Mouse (Mus musculus) skeletal muscle tissue, adult 2 months (tissue): ENCODE results near the gene Pml.

Experiments used
- DNase-seq: peaks from one replicate; pipeline ENCODE4 v3.0.0-alpha.2; 2012; ENCODE audit warnings: low read depth, low spot score

Gene Pml

DNA sequence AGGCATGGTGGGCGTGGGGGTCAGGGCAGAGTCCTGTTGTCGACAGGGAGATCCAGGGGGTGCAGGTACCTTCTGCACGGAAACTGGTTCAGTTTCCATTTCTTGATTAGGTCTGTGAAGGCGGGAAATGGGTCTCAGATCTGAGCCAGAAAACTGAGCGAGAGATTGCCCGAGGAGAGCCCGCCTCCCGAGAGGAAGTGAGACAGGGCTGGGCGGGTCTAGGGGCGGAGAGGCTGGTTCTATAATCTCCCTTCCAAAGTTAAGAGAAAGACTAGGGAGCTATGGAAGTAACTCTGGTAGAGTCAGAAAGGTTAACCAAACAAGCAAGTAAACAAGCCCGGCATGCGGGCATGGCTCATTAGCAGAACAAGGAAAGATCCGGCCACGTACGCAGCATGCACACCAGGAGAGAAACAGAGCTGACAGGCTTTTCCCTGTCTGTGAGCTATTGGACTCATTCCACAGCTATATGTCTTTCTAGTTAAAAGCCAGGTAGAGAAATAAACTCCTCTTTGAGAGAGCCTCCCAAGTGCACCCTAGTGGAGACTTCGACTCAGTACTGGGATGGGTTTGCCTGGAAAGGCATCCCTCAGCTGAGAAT is at the start of gene Pml:
Pml (minus strand) TSS at position 195 of the 601 bp plus-strand sequence.
- peak; percentile 56 for DNase-seq

DNA sequence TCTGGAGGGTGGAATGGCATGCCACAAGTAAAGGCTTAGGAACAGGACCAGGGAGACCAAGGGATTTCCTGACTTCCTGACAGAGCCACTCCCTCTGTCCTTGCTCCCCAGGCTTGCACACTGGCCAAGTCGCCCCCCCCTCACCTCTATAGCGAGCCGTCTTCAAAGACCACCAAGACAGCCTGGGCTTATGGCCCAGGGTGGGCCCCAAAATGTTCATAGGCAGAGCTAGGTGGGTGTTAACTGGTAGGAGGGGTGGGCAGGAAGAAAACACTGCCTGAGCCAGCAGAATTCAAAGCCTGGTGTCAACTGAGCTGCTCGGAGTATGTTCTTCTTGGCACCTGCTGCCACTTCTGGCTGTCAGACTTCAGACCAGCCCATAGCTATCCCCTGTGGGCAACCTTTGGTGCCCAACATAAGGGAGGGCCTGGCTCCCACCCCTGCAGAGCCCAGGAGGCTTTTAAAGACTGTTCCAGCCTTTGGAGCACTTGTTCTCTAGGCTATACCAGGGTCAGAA is 48.4 kb upstream of the Pml start:
- DNase-seq = no peak

DNA sequence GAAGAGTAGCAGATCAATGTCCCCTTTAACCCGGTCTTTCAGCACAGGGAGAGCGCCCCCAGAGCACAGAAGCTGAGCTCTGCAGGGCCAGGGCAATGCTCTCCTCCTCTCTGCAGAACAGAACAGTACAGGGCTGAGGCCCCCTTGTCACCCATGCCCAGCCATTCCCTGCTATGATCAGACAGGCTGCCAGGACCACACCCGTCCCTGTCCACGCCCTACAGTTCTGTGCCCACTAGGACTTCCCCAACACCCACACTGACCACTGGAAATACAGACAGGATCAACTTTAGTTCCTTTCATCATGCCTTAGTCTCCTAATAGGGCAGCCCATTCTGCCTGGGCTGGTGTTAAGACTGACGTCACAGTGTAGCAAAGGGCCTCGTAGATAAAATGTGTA is 47.5 kb upstream of the Pml start:
- no peak for DNase-seq

DNA sequence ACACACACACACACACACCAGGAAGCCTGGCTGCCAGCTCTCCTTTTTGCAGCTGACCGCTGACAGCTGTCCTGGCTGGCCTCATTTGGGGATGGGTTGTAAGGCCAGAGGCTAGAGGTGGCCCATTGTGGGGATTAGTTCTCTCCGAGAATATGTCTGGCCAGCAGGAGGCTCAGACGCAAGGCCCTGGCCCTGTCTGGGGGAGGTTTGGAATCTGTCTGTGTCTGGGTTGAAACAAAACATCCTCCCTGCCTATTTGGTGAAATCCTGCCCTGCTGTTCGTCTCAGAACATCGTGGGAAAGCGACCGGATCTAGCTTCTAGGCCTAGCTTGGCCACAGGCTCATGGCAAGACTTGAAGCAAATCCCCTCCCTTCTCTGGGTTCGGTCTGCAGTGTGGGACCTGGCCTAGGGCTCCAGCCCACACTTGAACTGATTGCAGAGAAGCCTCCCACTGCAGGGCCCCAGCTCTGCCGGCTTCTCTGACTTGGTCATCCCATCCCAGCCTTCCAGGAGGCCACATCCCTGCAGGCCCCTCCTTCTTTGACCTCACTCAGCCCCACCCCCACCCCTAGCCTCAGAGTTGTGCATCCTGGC is 46.3 kb upstream of the Pml start:
- peak; percentile 79 for DNase-seq

DNA sequence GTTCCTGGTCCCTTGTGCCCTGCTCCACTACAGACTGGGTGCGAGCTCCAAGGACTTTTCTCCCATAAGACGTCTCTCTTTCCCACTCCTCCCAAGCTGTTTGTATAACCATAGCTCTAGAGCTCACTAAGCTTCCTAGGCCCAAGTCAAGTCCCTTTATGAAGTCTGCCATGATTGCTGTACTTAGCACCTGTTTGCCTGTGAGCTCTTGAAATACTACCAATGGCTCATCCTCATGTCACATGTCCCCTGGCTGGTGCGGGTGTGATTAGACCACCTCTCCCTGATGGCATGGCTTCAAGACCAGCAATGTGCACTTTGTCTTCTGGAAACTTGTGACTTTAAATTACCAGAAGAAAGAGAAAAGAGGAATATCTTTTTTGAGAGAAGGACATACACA is 45.8 kb upstream of the Pml start:
- DNase-seq = no peak

DNA sequence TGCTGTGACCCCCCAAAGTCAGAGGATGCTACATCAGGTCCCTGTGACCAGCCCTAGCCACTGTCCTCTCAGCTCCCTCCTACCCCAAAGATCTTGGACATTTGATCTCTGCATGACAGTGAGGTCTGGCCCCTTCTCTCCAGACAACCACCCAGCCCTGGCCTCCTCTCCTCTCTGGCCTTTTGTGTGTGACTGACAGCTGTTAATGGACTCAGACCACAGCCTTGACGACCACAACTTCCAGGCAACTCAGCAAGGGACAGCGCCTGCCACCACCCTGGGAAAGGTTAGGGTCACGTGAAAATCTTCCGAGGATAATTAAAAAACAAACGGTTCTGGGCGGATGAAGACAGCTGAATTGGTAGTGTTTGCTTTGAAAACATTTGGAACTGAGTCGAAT is 44.9 kb upstream of the Pml start:
- no peak for DNase-seq

DNA sequence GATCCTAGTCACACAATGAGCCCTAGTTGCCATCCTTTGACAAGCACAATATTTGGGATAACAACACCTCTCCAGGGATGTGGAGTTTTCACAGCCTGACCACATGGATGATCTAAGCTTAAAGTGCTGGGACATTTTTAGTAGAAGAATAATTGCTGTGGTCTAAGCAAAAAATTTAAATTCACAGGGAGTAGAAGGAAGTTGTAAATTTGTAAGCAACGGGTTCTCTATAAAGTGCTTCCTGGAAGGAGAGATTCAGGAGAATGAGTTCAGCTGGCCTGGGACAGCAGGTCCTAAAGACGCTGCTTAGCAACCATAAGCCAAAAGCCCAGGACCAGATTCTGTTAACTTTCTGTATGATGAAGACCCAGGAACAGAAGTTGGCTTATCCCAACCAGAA is 40.3 kb upstream of the Pml start:
- DNase-seq = no peak

DNA sequence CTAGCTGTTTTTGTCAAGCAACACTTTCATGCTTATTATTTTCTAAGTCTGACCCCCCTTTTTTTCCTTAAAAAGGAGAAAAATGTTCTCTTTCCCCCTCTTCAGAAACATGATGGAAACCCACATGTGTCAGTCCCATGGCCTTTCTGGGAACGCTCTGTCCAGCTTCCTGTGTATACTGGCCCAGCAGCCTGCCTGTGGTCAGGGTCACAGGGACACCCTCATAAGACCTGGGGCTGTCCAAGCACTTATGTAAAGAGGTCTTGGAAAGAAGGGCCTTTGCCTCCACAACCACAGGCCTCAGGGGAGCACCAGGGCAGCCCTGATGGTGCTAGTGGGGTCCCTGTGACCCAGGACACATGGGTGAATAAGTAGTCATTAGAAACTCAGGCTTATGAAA is 39.5 kb upstream of the Pml start:
- no peak for DNase-seq

DNA sequence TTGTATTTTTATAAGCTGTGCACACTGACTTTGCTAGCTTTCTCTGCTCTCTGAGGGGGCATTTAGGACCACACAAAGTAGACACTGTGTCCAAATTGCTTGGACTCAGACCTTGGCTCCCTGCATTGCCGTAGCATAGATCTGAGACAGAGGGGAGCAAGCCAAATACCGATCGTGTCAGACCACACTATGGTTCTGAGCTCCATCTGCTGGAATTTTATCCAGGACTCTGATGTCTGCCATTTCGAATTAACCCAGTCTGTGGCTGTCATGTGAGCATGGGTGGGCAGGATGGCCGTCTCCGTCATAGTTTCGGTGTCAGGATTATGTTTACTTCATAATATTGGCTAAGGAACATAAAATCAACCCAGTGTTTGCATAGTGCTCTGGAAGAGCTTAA is 33.8 kb upstream of the Pml start:
- DNase-seq = no peak

DNA sequence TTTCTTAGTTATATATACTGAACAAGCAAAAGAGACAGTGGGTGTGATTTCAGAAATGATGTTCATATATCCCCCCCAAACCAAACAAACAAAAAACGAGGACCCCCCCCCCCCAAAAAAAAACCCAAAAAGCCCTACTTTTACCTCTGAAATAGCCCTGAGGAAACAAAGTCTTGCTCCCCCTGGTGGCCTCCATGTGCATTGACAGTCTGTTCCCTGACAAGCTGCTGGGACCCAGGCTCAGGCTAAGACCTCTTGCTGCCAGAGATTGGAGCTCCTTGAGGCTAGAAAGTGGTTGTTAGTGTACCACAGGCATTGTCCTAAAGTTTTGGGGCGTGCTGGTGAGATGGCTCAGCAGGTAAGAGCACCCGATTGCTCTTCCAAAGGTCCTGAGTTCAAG is 32.0 kb upstream of the Pml start:
- no peak for DNase-seq

DNA sequence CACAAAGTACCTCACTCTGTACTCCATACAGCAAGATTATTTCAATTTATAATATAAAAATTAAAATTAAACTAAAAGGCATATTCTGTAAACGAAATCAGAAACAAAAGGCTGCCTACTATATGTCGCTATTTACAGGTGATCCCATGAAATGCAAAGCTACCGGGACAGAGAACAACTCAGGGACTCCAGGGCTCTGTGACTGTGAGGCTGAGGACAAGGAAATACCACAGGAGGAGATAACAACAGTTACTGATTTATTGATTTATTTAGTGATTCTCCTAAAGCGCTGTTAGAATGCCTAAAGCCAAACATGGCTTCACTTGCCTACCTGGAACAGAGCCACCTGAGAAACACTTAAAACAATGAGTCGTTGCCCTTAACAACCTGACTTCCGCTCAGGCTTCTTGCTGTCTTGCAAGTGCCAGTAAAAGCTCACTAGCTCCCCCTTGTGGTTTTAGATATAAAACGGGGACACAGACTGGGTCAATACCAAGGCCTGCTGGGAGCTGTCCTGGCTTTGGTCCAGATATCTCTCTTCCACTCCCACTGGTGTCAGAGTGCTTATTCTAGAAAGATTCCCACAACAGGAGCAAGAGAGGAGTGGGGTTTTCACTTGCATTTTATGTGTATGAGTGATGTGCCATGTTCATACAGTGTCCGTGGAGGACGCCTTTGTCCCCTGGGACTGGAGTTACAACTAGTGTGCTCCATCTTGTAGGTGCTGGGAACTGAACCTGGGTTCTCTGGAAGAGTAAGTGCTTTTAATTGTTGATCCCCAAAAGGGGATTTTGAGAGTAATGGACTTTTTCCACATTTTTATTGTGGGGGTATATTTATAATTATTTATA is 30.9 kb upstream of the Pml start:
- peak; percentile 91 for DNase-seq

DNA sequence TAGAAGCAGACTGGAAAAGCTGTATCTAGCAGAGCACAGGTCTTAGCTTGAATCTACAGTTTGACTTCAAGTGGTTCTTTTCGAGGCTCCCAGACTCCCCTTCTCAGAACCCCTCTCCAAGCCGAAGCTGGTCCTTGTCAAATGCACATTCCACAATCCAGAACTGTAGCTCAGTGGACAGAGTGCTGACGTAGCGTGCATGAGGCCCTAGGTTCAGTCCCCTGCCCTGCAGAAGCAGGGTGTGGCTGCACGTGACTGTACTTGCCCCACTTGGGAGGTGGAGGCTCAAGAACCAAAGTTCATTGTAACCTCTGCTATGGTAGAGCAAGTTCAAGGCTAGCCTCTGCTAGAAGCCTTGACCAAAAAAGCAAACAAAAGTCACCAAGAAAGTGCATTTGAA is 30.2 kb upstream of the Pml start:
- DNase-seq = no peak

DNA sequence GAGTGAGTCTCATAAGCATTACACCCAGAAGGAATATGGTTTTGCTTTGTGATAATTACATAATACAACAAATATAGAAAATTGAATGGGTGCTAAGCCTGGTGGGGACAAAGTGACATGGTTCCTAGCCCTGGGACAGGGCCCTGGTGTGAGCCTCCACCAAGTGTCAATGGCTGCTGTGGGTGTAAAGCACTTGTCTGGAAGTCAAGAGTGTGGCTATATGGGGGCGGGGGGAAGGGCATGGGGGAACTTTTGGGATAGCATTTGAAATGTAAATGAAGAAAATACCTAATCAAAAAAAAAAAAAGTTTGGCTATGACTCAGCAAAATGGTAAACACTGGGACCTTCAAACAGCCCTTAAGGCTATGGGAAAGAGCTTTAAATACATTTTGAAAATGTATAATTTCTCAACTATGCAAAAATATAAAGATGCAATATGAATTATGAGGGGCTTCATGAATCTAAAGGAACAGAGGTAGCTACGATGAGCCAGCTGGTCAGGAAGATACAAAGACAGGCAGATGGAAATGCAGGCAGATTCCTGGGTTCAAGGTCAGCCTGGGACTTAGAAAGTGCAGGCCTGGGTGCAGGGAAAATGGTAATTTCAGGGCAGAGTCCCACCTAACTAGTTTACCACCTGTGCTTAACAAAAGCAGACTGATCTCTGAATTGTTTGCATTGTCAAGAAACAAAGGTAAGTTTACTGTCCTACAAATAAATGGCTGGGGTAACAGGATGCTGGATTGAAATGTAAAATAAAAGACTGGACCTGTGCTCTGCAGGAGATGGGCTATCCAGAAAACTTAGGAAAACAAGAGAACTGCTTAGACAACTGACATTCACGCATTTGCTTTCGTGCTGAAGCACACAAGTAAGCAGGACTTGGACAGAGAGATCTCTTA is 29.5 kb upstream of the Pml start:
- no peak for DNase-seq

DNA sequence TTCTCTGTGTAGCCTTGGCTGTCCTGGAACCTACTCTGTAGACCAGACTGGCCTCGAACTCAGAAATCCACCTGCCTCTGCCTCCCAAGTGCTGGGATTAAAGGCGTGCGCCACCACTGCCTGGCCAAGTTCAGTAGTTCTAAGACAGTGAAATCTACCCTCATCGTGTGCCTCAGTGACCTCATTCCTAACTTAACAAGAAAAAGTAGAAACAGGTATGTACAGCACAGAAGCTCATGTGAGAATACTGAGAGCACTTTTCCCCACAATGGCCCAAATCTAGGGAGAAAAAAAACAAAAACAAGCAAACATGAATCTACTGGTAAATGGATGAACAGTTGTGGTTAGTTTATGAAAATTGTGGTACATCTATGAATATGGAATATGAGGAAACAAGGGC is 28.7 kb upstream of the Pml start:
- DNase-seq = no peak

DNA sequence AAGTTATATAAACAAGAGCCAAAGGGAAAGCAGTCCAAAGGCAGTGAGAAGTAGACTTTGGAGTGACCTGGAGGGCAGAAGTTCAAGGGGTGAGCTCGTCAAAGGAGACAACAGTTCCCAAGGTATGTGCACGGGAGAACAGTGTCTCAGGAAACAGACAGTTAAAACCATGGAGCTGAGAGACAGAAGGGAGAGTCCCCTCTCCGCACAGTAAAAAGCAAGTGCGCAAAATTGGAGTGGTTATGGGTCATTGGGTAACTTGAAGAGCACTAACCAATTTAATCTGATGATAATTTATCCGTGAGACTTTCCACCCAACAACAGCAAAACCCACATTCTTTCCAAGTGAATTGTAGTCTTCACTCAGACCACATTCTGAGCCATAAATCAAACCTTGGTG is 26.8 kb upstream of the Pml start:
- DNase-seq = no peak

DNA sequence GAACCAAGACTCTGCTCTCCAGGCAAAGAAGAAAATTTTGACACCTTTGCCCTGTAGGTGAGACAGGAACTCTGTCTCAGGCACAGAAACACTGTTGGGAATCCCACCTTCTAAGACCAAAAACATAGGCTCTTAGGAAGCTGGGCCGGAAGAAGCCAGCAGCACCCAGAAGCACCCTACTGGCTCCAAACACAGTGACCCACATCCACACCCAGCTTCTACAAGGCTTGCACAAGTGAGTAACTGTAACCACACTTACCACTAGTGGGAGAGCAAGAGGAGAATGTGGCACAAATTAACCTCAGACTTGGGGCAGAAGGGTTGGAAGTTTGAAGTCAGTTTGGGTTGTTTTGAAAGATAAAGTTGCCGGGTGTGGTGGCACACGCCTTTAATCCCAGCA is 26.2 kb upstream of the Pml start:
- DNase-seq = no peak

DNA sequence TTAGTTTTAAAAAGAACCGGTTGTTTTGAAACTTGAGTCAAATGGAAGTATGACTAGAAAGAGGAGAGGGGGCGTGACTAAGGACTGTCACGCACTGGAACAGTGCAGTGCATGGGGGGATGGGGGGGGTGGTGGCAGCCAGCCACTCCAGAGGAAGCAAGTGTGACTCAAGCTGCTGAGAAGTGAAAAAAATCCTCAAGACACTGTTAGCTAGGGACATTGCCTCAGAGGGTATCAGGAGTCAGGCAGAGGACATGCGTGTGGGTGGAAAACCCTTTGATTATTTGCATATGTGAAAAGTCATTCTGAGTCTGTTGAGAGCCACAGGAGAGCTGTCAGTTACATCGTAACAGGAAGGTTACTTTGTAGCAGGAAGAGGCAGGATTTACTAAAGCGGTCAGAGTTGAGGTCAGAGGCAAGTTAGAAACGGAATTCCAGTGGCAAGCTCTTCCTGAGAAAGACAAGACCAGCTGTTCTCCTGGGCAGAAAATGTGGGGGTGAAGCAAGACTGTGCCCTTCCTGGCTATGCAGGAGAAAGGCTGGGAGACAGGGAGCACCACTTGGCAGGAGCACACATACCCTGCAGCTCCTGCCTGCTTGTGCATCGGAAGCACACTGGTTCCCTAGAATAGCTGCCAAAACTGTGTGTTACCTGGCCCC is 25.7 kb upstream of the Pml start:
- peak; percentile 75 for DNase-seq

DNA sequence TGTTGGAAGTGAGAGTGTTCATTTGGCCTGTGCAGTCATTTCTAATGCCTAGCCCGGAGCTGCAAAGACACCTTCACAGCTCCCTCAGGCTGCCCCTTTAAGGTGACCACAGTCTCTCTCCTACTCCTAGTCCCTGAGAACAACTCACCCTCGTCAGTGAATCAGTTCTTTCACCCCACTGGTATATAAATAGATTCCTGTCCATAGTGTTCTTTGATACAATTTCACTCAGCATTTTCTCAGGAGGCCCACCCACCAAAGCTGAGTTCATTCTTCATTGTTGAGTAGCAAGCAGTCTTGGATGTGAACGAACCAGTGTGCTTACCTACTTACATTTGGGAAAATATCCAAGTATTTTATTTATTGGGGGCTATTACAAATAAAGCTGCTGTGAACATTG is 25.0 kb upstream of the Pml start:
- DNase-seq = no peak

DNA sequence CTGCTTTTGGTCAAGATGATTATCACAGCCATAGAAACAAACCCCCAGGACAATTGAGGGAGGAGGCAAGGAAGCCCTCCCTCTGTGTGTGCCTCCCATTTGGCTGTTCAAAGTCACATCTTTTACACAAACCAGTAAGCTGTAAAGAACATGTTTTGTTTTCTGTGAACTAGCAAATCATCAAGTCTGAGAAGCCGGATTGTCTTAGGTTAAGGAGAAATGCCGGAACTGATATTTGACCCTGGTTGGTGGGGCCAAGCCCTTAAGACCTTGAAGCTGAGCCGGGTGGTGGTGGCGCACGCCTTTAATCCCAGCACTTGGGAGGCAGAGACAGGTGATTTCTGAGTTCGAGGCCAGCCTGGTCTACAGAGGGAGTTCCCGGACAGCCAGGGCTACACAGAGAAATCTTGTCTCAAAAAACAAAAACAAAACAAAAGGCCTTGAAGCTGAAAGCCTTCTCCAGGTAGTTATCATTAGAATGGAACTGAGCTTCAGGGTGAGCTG is 24.6 kb upstream of the Pml start:
- no peak for DNase-seq

DNA sequence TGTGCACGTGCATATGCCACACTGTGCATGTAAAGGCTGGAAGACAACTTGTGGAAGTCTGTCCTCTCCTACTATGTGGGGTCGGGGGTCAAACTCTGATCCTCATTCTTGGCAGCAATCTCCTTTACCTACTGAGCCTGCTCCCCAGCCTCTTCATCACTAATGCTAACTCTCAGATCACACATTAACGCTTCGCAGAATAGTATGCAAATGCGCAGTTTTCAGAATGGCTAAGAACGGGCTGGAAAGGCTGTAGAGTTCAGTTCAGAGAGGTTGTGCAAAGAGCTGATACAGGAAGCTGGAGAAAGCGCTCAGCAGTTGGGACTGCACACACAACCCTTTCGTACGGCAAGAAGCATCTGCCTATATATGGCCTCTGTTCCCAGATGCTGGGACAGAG is 23.3 kb upstream of the Pml start:
- no peak for DNase-seq

DNA sequence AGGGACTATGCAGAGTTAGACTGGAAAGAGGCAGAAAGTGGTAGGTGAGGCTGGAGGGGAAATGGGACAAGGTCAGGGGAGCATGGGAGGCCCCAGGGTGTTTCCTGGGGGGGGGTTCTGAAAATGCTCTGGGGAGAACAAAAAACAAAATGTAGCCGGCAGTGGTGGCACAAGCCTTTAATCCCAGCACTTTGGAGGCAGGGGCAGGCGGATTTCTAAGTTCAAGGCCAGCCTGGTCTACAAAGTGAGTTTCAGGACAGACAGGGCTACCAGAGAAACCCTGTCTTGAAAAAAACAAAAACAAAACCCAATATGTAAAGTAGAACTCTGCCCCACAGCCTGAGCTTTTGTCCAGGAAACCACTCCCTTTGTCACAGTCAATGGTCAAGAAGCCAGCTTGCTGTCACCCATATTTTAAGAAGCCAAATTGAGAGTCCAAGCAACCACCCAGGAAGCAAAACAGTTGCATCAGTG is 22.5 kb upstream of the Pml start:
- no peak for DNase-seq
